Comparison of ENCODE assay signal across 23 mouse cellular contexts in the genomic region with DNA sequence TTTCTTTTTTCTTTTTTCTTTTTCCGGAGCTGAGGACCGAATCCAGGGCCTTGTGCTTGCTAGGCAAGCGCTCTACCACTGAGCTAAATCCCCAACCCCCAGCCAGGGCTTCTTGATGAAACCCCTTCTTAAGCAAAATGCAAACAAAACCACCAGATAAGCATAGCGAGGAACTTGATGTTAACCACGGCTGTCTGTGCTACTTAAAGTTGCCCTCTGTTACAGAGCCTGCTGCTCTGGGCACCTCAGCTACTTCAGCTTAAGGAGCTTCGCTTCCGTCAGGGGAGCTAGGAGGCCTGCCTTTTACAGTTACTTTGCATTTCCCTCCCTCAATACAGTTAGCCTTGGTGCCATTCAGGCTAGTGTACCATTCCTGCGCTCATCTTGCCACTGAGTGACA. TPM values are rescaled to one million over a fixed set of nuclear protein-coding genes. Genes with fewer than 3 reads are reported as not detected.
"Had no signal": no experiment of that assay in that cellular context is flagged by ENCODE, and none has a peak within 500 bp of the region (broad histone marks: within the 10 kb centered on the region; RNA-seq: fewer than 3 reads in every experiment).

No protein-coding gene starts in this region.

- H3K4me2 ChIP-seq: liver, embryonic 11.5 days; liver, embryonic 13.5 days; liver, embryonic 15.5 days; midbrain, embryonic 11.5 days; midbrain, embryonic 13.5 days; midbrain, embryonic 15.5 days; neural tube, embryonic 12.5 days; stomach, embryonic 15.5 days had no signal

- H3K4me1 ChIP-seq: liver, embryonic 13.5 days; liver, embryonic 15.5 days; midbrain, embryonic 15.5 days; stomach, embryonic 15.5 days had no signal

- H3K27me3 ChIP-seq: liver, embryonic 13.5 days; liver, embryonic 15.5 days; midbrain, embryonic 13.5 days; midbrain, embryonic 15.5 days; neural tube, embryonic 12.5 days; stomach, embryonic 15.5 days had no signal

- H3K9ac ChIP-seq: liver, embryonic 13.5 days; liver, embryonic 15.5 days; liver, postnatal 0 days; midbrain, embryonic 13.5 days; midbrain, embryonic 15.5 days; neural tube, embryonic 12.5 days; stomach, embryonic 15.5 days had no signal

- H3K27ac ChIP-seq: liver, embryonic 13.5 days; liver, embryonic 15.5 days; macrophage; midbrain, embryonic 13.5 days; midbrain, embryonic 15.5 days; neural tube, embryonic 12.5 days; stomach, embryonic 15.5 days; stomach, postnatal 0 days had no signal

- DNase-seq: liver; liver, embryonic 13.5 days; liver, postnatal 0 days; lung, postnatal 36 days; right cerebral cortex, postnatal 14 days; thymus, adult 2 months; thymus, postnatal 25 days; thymus, postnatal 4 days had no signal

- ATAC-seq: liver, postnatal 0 days; midbrain, embryonic 13.5 days; midbrain, embryonic 15.5 days had no signal

- H3K9me3 ChIP-seq: liver, embryonic 13.5 days; liver, embryonic 15.5 days; midbrain, embryonic 13.5 days; midbrain, embryonic 15.5 days; neural tube, embryonic 12.5 days; stomach, embryonic 15.5 days had no signal

- H3K4me3 ChIP-seq: liver, embryonic 13.5 days; liver, embryonic 15.5 days; midbrain, embryonic 13.5 days; midbrain, embryonic 15.5 days; neural tube, embryonic 12.5 days; stomach, embryonic 15.5 days had no signal

RNA-seq across cellular contexts. Expression of gene Tmem274, which starts 21.7 kb away (rescaled TPM):
- total RNA-seq: megakaryocyte progenitor cell, adult 5-6 weeks; midbrain, postnatal 0 days; monocyte, adult 5-6 weeks; neutrophil, adult 5-6 weeks had no signal
- polyA plus RNA-seq: liver, embryonic 11.5 days; liver, embryonic 13.5 days; liver, embryonic 15.5 days; liver, postnatal 0 days; macrophage; midbrain, embryonic 11.5 days; midbrain, embryonic 15.5 days; midbrain, postnatal 0 days; neural tube, embryonic 14.5 days; spleen, adult 2 months; stomach, postnatal 0 days; thymus, adult 2 months had no signal

RNA-seq across cellular contexts. Expression of gene Rbp7, which starts 44.1 kb away (rescaled TPM):
- total RNA-seq: megakaryocyte progenitor cell, adult 5-6 weeks; midbrain, postnatal 0 days; monocyte, adult 5-6 weeks; neutrophil, adult 5-6 weeks had no signal
- polyA plus RNA-seq: liver, embryonic 11.5 days; liver, embryonic 13.5 days; liver, embryonic 15.5 days; liver, postnatal 0 days; macrophage; midbrain, embryonic 11.5 days; midbrain, embryonic 13.5 days; neural tube, embryonic 12.5 days; neural tube, embryonic 14.5 days; spleen, adult 2 months had no signal
